Mouse (Mus musculus): ENCODE data around the gene Mpp6.

Gene Mpp6

GRCm38 (mm10) chr6:50225232-50225631 lies 115.2 kb downstream of the Mpp6 start:
- DNase-seq (ENCODE audit: inconsistent ontology term), result peak; percentile 48

- DNase-seq (ENCODE audit: inconsistent ontology term), result no peak
Measured at GRCm38 (mm10) chr6:50228180-50228579, 118.1 kb downstream of the Mpp6 start.

- no peak for DNase-seq (ENCODE audit: inconsistent ontology term)
Measured at GRCm38 (mm10) chr6:50231288-50231687, 121.2 kb downstream of the Mpp6 start.

- no peak for DNase-seq (ENCODE audit: inconsistent ontology term)
Measured at GRCm38 (mm10) chr6:50232984-50233383, 122.9 kb downstream of the Mpp6 start.

- no peak for DNase-seq (ENCODE audit: inconsistent ontology term)
Measured at GRCm38 (mm10) chr6:50237963-50238362, 127.9 kb downstream of the Mpp6 start.

GRCm38 (mm10) chr6:50239902-50240301 lies 129.9 kb downstream of the Mpp6 start:
- DNase-seq (ENCODE audit: inconsistent ontology term), result no peak

- no peak for DNase-seq (ENCODE audit: inconsistent ontology term)
Measured at GRCm38 (mm10) chr6:50240437-50240836, 130.4 kb downstream of the Mpp6 start.

- no peak for DNase-seq (ENCODE audit: inconsistent ontology term)
Measured at GRCm38 (mm10) chr6:50244126-50244525, 134.1 kb downstream of the Mpp6 start.

- DNase-seq (ENCODE audit: inconsistent ontology term), result no peak
Measured at GRCm38 (mm10) chr6:50244967-50245366, 134.9 kb downstream of the Mpp6 start.

- no peak for DNase-seq (ENCODE audit: inconsistent ontology term)
Measured at GRCm38 (mm10) chr6:50247356-50247755, 137.3 kb downstream of the Mpp6 start.

GRCm38 (mm10) chr6:50247791-50248190 lies 137.8 kb downstream of the Mpp6 start:
- DNase-seq (ENCODE audit: inconsistent ontology term), result no peak
